Mouse (Mus musculus) layer of hippocampus, adult 8-10 months (tissue): ENCODE results near the gene Nfam1. TPM values are rescaled to one million over a fixed set of nuclear protein-coding genes. Genes with fewer than 3 reads are reported as not detected.

Experiments used
- DNase-seq, 2 experiments: peaks; one replicate each; pipeline ENCODE4 v3.0.0; 2022; ENCODE audit warnings: low spot score in 2 of 2
- total RNA-seq, 4 experiments: library from RNA; stranded (reverse); gene quantifications; 2 replicates each; pipeline ENCODE4 v1.2.4; 2022

Nfam1 gene
- total RNA-seq, 4 experiments from 2014 or later = 1.7 to 6.2 (median 3.5) TPM

- DNase-seq = no peak
Observed at GRCm38 (mm10) chr15:82995239-82995638, 37.9 kb downstream of the Nfam1 start.

DNA sequence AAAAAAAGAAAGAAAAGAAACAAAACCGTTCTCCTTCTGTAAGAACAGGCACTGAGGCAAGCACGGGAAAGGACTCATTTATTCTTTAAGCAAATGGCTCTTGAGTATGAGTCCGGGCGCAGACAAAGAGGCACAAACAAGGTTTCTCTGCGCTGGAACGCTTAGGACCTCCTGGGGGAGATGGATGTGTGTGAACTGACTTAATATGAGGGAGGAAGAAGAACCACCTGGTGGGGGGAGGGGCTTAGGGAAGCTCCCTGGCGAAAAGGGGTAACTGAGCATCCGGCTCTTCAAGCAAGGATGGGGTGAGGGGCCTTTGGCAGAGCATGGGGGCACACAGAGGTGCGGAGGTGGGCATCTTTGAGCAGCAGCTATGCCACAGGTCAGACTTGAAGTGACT lies 40.2 kb downstream of the Nfam1 start:
- DNase-seq = no peak

GRCm38 (mm10) chr15:82992079-82992783 lies 40.9 kb downstream of the Nfam1 start:
- no peak for DNase-seq

GRCm38 (mm10) chr15:82989190-82989704 lies 43.9 kb downstream of the Nfam1 start:
- no peak for DNase-seq

DNA sequence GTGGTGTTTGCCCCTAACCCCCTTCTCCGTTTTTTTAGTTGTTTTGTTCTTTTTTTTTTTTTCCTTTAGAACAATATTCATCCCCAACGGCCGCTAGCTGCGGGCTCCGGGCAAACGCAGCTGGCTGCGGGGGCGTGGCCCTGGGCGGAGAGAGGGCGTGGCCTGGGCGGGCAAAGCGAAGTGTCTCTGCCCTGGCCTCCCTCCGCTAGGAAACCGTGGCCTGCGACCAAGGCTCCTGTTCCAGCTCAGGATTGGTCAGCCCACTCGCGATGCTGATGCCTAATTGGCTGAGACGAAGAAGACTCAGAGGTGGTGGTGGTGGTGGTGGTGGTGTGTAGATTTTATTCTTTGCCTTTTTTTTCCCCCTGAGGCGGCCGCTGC lies 45.4 kb downstream of the Nfam1 start, which contains the start of gene Tcf20:
Gene Tcf20 (minus strand): TSS at position 141 of the 381 bp plus-strand sequence.
- peak; percentile 88 to 92 for DNase-seq

- no peak for DNase-seq
Observed at GRCm38 (mm10) chr15:82987014-82987731, 45.9 kb downstream of the Nfam1 start.

GRCm38 (mm10) chr15:82984574-82984973 lies 48.5 kb downstream of the Nfam1 start:
- DNase-seq = no peak

DNA sequence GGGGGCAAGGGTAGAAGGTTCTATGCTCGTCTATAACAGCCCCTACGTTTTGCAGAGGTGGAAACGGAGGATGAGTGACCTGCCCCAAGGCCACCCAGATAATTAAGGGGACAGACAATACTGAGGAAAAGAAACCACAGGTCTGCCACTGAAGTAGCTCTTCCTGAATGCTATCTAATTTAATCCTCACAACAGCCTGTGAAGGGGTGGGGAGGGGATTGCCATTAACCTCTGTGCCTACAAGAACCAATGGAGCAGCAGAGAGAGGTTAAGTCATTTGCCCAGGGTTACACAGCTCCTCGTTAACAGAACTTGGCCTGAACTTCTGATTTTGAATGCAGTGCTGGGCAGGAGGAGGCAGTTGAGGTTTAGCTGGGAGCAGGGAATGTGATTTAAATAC lies 49.0 kb downstream of the Nfam1 start:
- no peak for DNase-seq

GRCm38 (mm10) chr15:82983416-82984026 lies 49.6 kb downstream of the Nfam1 start:
- DNase-seq = peak in 1 of 2 experiments; percentile 60

GRCm38 (mm10) chr15:82982724-82983415 lies 50.2 kb downstream of the Nfam1 start:
- no peak for DNase-seq

DNA sequence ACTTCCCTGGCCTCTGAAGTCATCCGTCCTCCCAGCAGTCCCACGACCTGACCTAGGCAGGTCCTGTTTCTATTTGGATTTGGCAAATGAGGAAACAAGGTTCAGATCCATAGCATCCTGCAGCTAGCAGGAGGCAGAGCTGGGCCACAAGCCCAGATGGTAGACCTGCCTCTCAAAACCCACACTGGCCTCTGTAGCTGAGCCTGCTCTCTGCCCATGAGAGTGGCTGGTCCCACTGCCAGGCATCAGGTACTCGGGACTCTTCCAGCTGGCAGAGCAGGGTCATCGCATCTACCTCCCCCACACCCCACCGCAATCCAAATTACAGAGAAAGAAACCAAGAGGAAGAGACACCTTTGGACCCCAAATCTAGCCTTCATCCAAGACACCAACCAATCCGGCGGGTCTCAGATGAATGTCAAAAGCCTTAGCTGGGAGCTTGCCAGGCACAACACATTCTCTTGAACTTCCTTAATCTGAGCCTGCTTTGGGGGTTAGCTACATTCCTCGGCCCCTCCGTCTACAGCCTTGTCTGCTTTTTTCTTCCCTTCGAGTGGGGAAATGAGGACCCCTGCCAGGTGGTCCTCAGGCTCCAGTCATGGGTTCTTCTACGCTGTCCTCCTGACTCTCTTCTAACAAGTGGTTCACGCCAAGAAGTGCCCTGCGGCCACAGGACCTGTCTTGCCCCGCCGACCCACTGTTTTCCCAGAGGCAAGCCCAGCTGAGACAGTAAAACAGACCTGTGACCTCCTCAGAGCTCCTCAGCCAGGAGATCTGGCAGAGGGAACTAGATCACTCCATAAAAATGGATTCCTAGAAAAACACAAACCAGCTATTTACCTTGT lies 51.2 kb downstream of the Nfam1 start:
- DNase-seq = no peak

GRCm38 (mm10) chr15:82979531-82979930 lies 53.6 kb downstream of the Nfam1 start:
- no peak for DNase-seq

GRCm38 (mm10) chr15:82974471-82974870 lies 58.6 kb downstream of the Nfam1 start:
- no peak for DNase-seq

DNA sequence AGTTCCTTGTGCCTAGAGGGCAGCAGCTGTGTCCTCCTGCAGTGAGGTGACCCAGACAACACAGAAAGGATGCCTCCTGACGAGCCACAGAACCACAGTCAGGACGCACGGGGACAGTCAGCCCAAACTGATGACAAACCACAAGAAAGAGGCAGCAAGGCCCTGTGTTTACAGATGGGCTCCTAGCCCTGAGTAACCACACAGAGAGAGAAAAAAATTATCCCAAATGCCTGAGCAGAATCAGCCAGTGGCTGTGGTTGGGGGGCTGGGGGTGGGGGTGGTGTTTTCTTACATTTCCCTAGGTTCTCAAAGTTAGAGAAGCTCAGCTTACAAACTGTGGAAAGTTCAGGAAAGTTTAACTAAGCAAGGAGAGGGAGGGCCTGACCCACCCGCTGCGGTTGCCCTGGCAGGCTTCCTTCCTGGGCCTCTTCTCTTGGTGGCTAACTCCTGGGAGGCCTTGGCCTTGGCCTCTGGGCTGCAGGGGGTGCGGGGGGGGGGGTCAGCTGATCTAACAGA lies 63.8 kb downstream of the Nfam1 start:
- no peak for DNase-seq

- peak; percentile 57 to 73 for DNase-seq
Observed at GRCm38 (mm10) chr15:82968449-82968848, 64.7 kb downstream of the Nfam1 start.

GRCm38 (mm10) chr15:82967947-82968346 lies 65.2 kb downstream of the Nfam1 start:
- DNase-seq = no peak

DNA sequence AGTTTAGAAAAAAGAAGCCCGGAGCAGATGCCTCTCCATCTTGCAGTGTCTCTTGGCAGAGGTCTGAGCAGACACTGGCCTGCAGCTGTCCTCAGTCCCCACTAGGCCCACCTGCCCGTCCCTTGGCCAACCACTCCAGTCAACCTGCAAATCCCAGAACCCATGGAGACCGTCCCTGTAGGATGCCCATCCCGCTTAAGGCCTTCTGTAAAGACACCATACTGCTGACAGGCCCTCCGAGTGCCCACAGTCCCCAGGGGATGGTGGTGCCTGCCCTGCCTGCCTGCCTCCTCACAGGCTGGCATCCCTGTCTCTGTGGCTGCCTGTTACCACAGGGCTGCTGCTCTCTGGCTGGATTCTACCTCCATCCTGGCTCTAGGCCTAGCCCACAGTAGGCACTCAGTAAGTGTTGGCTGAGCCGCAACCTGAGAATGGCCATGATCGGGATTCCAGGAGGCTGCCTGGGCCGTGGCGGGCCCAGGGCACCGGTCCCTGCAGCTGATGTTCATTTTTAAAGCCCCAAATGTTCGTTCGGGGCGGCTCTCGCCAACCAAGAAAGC lies 68.8 kb downstream of the Nfam1 start:
- no peak for DNase-seq

DNA sequence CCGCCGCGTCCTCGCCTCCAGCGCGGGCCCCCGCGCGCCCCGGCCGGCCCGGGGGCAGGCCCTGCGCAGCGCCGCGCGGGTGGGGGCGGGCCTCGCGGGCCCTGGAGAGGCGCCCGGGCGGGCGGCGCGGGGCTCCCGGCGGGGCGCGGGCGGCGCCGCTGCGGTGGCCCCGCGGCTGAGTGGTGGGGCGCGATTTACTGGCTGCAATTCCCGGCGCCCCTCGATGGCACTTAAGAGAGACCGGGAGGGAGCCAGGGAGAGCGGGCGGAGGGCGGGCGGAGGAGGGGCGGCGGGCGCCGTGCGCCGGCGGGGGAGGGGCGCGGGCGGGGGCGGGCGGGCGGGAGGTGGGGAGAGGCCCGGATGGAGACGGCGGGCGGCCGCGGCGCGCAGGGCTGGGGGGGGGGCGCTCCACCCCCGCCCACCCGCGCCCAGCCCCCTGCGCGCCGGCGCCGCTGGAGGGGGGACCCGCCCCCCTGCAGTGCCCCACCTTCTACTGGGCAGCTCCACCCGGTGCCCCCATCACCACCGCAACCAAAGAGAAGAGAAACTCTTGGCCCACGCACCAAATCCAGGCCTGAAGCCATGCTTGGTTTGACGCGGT lies 69.5 kb downstream of the Nfam1 start:
- DNase-seq = no peak

DNA sequence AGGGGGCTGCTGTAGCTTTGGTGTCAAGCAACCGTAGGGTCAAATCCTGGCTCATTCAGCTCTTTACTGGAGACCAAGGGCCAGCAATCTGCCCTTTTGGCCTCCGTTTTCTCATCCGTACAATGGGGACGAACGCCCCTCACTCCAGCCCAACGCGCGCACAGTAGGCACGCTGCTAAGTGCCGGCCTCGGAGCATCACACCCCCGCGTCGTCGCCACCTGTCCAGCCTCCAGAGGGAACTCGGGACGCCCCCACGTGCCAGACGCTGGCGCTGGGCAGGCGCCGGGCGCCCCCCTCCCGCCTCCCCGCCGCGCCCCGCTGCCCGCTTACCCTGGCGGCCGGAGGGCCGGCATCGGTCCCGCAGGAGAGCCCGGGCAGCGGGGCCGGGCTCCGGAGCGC lies 70.0 kb downstream of the Nfam1 start:
- DNase-seq = no peak

GRCm38 (mm10) chr15:82962536-82962935 lies 70.6 kb downstream of the Nfam1 start:
- DNase-seq = no peak
